Mouse (Mus musculus): ENCODE results near the gene Gm12184.
A peak's percentile ranks its signal among the peaks of the same experiment; 100 is the strongest.
"Not testable (repeated sequence)": the region's sequence is repeated elsewhere in the genome, so short reads cannot be mapped to it uniquely, and the experiment has no call there.

Gene Gm12184

GRCm38 (mm10) chr11:48821299-48821698 is 5.2 kb downstream of the Gm12184 start:
- DNase-seq: not testable (repeated sequence)

GRCm38 (mm10) chr11:48820308-48820674 is 6.2 kb downstream of the Gm12184 start:
- DNase-seq: no peak

GRCm38 (mm10) chr11:48819614-48820307 is 6.7 kb downstream of the Gm12184 start:
- DNase-seq: no peak

GRCm38 (mm10) chr11:48818346-48818745 is 8.1 kb downstream of the Gm12184 start:
- DNase-seq: peak; percentile 86

- no peak for DNase-seq
Measured at GRCm38 (mm10) chr11:48817794-48818193, 8.7 kb downstream of the Gm12184 start.

GRCm38 (mm10) chr11:48816800-48817665 is 9.4 kb downstream of the Gm12184 start, which contains the start of gene Trim41:
Trim41 (minus strand) TSS chr11:48817353.
- DNase-seq: peak; percentile 100

- no peak for DNase-seq
Measured at GRCm38 (mm10) chr11:48816281-48816781, 10.1 kb downstream of the Gm12184 start.

- DNase-seq: peak; percentile 31
Measured at GRCm38 (mm10) chr11:48815851-48816250, 10.6 kb downstream of the Gm12184 start.

- DNase-seq: no peak
Measured at GRCm38 (mm10) chr11:48813782-48814181, 12.7 kb downstream of the Gm12184 start.

GRCm38 (mm10) chr11:48810142-48810541 is 16.3 kb downstream of the Gm12184 start:
- DNase-seq: no peak

GRCm38 (mm10) chr11:48809434-48809830 is 17.0 kb downstream of the Gm12184 start:
- no peak for DNase-seq

GRCm38 (mm10) chr11:48808737-48809433 is 17.6 kb downstream of the Gm12184 start:
- no peak for DNase-seq

GRCm38 (mm10) chr11:48808304-48808646 is 18.2 kb downstream of the Gm12184 start:
- no peak for DNase-seq

- DNase-seq: no peak
Measured at GRCm38 (mm10) chr11:48807563-48808303, 18.7 kb downstream of the Gm12184 start.

GRCm38 (mm10) chr11:48806856-48807562 is 19.4 kb downstream of the Gm12184 start:
- DNase-seq: no peak

- DNase-seq: no peak
Measured at GRCm38 (mm10) chr11:48804922-48805321, 21.5 kb downstream of the Gm12184 start.

- DNase-seq: no peak
Measured at GRCm38 (mm10) chr11:48803988-48804387, 22.5 kb downstream of the Gm12184 start.

- DNase-seq: no peak
Measured at GRCm38 (mm10) chr11:48801831-48802772, 24.4 kb downstream of the Gm12184 start.

- DNase-seq: peak; percentile 87
Measured at GRCm38 (mm10) chr11:48799921-48800701, 26.3 kb downstream of the Gm12184 start, which contains the start of gene Rack1. Rack1 (plus strand) TSS chr11:48800332.
